Mouse (Mus musculus) stomach, postnatal 0 days (tissue): ENCODE measurements around the gene Shisa7.

ENCODE experiments used
- CTCF ChIP-seq: IDR thresholded peaks from 2 replicates; pipeline ENCODE4 v1.5.1; 2016; ENCODE audit warnings: antibody characterized with exemption, low read depth, mild to moderate bottlenecking, moderate library complexity
- EP300 ChIP-seq: optimal IDR thresholded peaks from 2 replicates; pipeline ENCODE3; 2016; ENCODE audit warnings: antibody characterized with exemption

DNA sequence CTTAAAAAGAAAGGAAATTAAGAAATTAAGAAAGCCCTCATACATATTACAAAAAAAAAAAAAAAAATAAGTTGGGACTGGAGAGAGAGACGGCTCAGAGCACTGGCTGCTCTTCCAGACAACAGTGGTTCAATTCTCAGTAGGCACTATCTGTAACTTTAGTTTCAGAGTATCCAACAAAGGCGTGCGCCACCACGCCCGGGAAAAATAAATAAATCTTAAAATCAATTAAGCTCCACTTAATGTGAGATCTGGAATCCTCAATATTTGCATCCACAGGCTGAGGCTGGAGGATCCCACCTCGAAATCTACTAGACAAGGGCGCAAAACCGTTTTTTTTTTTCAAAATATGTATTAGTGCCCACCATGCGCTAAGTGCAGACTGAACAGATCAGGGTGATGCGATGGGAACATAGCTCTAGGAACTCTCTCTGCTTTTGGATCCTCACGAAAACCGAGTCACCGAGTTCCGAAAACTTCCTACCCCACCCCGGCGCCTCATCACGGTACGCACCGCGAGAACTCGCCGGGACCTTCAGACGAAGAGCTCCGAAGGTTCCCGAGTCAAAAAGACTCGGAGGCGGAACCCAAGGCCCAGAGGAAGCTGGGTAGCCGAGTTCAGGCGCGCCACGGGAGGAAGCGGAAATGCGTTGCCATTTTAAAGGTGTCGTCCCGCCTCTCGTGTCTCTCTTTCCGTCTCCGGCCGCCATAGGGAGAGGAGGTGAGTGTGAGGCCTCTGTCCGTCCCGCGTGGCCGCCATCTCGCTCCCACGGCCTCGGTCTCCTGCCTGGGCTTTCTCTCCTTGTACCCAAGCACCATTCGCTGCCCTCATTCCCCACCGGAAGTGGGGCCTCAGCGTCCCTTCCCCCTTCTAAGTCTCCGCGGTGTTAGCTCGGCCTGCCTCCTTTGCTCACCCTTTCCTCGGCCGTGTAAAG, 52.0 kb downstream of the Shisa7 start, which contains the start of gene Rpl28:
- TF ChIP-seq EP300 (no peak), CTCF (no peak)
